Mouse (Mus musculus) adrenal gland, postnatal 10 days (tissue): ENCODE data around the gene Btbd8. TPM values are rescaled to one million over a fixed set of nuclear protein-coding genes. Genes with fewer than 3 reads are reported as not detected.

Experiments used
- DNase-seq: peaks from one replicate; pipeline ENCODE4 v3.0.0; 2021; ENCODE audit warnings: mixed read lengths
- long read RNA-seq, 2 experiments: library from polyadenylated mRNA; stranded (forward); transcript quantifications; one replicate each; pipeline ENCODE4 v2.0.0; 2021
- total RNA-seq, 2 experiments: library from RNA; stranded (reverse); gene quantifications; 2 replicates each; pipeline ENCODE4 v1.2.3; 2021

Gene Btbd8
- total RNA-seq = 10 to 100 TPM in 1 of 2 experiments, 1 to 10 TPM in 1; 6.9 to 12.0 TPM
- long read RNA-seq, experiment 1, partial matches to known transcripts = 3 of 4 reads
- long read RNA-seq, experiment 1, other reads (novel, unspliced or antisense) = 1 of 4 reads
- long read RNA-seq, experiment 2, full-length matches to known transcripts = 2 of 5 reads
- long read RNA-seq, experiment 2, partial matches to known transcripts = 3 of 5 reads
- long read RNA-seq, experiment 2, other reads (novel, unspliced or antisense) = 0 of 5 reads

DNA sequence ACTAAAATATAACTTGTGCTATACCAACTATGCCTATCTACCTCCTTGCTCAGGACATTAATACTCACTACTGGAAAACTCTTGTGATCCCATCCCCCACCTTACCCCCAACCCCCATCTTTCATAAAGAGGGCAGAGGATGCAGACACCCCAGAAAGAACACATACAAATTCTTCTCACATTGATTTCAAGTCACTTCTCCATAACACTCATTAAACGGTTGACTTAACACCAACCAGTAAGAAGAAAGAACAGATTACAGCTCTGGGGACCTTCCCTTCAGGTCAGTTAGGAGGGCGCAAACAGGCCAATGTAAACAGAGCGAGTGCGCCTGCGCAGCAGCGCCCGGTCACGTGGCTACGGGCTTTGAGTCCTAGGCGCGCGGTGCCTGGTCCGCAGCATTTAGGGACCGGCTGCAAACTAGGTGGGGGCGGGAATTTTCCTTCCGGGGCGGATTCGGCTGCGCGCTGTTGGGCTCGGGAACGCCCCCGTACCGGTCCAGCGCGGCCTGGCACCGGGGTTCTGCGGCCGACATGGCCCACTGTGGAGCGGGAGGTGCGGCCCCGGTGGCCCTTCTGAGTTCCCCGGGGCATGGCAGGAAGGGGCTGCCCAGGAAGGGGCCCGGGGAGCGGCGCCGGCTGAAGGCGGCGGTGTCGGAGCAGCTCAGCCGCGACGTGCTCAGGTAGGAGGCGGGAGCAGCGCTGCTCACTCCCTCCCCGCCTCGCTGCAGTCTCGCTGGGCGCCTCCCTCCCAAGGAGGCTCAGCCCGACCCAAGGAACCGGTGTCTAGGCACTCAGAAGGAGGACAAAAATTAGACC lies at the start of gene Btbd8:
TSS of gene Btbd8 (plus strand) at position 534 of the 818 bp plus-strand sequence.
- DNase-seq = peak; percentile 97

DNA sequence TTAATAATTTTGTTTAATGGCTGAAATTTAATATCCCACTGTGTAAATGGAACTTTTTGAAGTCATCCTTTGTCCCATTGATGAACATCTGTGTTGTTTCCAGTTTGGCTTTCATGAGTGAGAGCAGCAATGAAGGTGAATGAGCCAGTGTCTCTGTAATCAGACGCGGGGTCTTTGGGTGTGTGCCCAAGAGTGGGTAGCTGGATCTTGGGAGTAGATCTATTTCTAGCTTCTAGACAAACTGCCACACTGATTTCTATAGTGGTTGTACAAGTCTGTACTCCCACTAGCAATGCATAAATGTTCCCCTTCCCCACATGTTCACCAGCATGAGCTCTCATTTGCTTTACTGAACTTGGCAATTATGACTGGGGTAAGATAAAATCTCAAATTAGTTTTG lies 48.4 kb upstream of the Btbd8 start:
- DNase-seq = no peak

DNA sequence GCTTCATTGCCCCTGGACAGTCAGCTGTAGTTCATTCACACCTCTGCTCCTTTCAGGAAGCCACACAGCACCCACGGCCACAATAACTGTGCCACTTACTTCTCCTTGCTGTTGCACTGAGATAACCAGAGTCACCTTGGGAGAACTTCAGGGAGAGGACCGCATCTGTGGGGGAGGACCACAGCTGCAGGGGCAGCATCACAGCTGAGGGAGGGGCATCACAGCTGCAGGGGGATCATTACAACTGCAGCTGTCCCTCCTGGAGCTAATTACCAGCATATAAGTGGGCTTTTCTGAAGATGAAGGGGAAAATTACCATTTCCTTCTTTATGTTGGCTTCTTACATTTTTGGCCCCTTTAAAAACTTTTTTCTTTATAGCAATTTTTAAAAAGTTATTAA lies 43.4 kb upstream of the Btbd8 start:
- DNase-seq = no peak

DNA sequence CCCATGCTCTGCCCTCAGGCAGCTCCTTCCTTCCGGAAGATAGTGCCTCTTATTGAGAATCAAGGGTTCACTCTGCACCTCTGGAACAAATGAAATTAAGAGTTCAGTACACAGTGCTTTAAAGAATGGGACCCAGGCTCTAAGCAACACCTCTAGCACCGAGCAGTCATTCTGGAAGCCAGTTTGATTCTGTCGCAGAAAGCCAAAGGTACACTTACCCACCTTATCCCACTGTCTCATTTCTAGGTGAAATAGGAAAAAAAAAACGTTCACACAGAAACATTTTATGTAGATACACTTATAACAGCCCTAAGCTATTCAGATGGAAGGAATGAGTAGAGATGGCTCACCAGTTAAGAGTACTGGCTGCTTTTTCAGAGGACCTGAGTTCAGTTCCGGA lies 35.4 kb upstream of the Btbd8 start, which contains the start of gene Ephx4:
TSS of gene Ephx4 (plus strand) at position 301 of the 400 bp plus-strand sequence.
- DNase-seq = no peak

DNA sequence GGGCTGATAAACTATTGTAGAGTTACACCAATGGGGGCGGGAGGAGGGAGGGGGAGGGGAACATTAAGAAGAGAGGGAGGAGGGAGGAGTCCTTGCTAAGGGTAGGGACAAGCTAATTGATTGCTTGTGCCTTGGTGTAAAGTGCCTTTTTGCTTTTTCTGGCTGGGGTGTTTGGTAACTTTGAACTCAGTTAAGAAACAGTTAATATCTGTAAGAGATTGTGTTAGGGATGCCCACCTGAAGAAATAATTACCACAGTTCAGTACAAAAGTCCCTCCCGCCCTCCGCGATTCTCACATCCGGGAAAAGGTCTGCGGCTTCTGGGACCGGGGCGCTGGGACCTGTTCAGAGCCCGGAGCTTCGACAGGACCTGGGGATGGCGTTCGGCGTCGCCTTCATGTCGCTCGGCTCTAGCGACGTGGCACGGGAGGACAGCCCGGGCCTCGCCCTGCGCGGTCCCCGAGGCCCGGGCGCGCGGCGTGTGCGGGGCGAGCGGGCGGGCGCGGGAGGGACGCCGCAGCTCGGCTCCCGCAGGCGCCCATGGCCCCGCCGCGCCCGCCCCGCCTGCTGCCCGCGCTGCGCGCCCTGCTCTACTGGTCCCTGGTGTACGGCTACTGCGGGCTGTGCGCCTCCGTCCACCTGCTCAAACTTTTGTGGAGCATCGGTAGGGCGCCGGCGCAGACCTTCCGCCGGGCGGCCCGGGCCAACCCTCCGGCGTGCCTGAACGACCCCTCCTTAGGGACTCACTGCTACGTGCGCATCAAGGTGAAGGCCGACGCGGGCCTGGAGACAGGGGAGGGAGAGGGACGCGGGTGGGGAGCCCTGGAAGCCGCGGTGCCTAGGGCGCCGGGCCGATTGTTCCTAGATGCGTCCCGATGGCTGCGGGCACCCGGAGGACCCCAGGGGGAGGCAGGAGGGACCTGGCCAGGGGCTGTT lies 34.5 kb upstream of the Btbd8 start:
- peak; percentile 42 for DNase-seq

DNA sequence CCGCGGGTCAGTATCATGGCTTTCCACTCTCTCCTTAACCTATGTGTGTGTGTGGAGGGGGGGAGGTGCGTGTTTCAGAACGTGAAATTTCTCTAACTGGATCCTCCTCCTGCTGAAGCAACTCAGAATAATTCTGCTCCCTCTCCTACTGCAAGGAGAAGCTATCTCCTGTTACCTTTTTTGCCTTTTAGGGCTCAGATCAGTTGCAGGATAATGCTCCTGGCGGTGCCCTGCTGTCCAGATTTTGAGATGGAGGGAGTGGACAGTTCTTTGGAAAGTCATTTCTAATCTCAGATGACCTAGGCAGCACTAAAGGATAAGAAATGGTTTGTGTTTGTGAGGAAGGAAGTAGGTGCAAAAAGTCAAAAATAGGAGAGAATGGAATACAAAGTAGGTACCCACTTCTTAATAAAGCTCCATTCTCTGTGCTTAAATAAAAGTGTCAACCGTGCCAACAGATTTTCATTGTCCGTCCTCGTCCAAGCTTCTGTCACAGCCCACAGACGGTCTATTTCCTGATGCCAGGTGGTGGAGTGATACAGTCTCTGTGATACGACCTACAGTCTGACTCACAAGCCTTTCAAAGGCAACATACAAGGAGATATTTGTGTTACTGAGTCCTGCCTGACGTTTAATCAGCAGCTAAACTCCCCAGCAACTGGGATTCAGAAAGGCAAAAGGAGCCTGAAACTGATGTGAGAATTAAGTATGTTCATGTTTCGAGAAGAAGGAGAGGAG lies 33.7 kb upstream of the Btbd8 start:
- DNase-seq = no peak

DNA sequence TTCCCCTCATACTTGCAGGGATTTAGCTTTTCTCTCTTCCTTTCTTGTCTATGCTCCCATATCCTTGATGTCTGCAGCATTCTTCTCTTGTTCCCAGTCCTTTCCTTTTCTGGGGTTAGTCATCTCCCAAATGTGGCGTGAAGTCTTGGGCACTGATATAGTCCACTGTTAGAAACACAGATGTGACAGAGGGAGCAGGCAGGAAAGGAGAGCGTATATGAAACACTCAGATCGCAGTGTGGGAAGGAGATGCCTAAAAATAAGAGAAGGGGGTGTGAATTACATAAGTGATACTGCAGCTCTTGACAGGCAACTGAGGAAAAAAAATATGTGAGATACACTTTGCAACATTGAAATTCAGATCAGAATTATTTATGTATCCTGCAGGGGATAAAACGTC lies 32.4 kb upstream of the Btbd8 start:
- DNase-seq = no peak

DNA sequence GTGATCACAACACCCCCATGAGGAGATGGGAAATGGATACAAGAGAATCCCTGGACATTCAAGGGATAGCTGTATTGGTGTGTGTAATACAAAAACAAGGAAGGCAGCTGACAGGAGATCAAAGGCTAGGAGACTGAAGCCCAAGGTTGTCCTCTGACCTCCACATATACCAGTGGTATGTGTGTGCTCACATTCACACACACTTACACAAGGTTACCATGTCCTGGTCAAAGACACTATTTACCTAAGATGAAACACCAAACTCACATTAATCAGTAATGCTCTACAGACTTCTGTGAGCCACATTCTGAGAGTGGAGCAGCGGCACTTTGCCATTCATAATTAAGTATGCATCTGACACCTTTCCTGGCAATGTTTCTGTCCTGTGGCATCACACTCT lies 27.5 kb upstream of the Btbd8 start:
- DNase-seq = no peak

DNA sequence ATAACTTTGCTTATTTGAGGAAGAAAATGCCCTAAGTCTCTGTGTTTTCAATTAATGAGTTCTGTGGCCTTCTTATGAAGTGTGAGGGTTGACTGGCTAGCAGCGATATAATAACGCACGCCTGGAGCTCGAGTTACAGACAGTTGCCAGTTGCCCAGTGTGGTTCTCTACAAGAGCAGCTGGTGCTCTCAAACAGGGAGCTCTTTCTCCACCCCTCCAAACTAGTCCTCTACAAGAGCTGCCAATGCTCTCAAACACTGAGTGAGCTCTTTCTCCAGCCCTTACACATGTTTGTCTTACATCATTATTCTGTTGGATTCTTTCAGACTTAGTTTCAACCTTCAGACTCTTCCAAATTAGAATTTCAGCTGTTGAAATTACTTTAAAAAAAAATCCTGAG lies 26.5 kb upstream of the Btbd8 start:
- no peak for DNase-seq

DNA sequence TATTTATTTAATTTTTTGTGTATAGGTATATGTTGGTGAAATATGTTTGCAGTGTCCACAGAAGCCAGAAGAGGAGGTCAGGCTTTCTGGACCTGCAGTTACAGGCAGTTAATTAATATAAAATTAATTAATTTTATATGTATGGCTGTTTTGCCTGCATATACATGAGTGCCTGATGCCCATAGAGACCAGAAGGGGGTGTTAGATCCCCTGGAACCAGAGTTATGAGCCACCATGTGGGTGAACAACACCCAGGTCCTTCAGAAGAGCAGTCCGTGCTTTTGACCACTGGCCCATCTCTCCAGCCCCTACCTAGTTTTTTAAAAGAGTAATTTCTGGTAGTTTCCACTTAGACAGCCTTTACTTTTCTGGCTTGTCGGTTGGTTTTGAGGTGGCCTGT lies 25.5 kb upstream of the Btbd8 start:
- DNase-seq = no peak

DNA sequence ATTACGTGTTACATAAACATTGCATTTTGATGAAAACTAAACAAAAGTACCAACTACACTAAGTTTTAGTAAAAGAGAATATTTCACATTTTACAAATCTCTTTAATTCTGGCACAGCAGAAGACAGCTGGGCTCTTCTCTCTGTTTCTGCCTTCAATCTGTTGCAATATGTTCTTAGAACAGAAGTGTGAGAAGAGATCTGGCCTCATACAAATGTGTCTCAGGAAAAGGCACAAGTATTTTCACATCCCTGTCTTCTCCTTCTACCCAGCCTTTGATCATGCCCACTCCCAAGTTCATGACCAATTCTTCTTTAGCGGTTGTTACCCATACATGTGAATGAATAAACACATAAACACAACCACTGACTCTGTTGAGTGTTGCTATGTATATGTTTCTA lies 22.7 kb upstream of the Btbd8 start:
- no peak for DNase-seq

DNA sequence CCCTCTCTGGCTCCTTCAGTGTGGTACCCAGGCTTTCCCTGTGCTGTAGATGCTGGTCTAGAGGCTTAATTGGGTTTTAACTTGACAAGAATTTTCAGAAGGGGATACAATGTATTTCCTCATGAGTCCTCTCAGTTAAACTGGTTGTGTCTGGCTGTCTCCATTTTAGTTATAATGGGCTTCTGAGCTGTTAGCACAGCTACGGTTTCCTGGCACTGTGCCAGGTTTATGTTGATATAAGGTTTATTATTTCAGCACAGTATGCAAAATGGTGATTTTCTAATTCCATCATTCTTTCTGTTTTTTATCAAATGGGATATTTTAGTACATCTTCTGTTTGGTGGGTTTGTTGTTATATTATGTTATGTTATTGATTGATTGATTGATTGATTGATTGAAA lies 16.1 kb upstream of the Btbd8 start:
- DNase-seq = no peak

DNA sequence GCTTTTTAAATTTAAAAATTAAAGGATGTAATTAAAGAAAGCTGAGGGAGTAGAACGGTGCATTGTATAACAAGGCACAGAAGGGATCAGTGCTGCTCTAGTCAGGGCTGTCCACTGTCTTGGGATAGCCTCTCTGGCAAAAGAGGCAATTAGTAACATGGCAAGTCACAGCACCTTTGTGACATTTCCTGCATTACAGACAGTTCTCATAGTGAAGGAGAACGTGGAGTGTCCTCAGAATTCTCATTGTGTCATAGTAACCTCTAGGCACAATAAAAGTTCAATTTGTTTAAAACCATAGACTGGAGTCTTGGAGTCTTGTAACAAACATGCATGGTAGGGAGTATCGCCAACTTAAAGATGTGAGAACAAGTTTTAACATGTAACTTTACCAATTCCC lies 6.5 kb upstream of the Btbd8 start, which contains the start of gene Lpcat2b:
TSS of gene Lpcat2b (plus strand) at position 301 of the 400 bp plus-strand sequence.
- DNase-seq = no peak

DNA sequence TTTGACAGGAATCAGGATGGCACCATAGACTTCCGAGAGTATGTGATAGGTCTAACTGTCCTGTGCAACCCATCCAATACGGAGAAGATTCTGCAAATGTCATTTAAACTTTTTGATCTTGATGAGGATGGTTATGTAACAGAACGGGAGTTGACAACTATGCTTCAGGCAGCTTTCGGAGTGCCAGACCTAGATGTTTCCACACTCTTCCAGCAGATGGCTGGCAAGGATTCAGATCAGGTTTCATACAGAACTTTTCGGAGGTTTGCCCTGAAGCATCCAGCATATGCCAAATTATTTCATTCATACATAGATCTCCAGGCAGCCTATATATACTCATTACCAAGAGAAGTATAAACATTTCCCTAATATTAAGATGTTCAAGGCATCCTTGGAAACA lies 3.8 kb upstream of the Btbd8 start:
- DNase-seq = no peak

DNA sequence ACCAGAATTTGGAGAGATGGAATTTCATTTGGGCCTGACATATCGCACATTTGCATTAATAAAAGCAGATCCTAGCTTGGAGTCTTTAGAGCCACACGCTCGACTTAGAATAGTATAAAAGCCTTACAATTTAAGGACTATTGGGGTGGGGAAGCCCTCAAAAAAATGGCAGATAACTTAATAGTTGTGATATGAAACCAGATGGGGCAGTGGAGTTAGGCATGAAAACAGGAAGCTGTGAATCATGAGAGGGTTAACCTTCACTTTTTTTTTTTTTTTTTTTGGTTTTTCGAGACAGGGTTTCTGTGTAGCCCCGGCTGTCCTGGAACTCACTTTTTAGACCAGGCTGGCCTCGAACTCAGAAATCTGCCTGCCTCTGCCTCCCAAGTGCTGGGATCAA lies 1.6 kb upstream of the Btbd8 start:
- DNase-seq = no peak

DNA sequence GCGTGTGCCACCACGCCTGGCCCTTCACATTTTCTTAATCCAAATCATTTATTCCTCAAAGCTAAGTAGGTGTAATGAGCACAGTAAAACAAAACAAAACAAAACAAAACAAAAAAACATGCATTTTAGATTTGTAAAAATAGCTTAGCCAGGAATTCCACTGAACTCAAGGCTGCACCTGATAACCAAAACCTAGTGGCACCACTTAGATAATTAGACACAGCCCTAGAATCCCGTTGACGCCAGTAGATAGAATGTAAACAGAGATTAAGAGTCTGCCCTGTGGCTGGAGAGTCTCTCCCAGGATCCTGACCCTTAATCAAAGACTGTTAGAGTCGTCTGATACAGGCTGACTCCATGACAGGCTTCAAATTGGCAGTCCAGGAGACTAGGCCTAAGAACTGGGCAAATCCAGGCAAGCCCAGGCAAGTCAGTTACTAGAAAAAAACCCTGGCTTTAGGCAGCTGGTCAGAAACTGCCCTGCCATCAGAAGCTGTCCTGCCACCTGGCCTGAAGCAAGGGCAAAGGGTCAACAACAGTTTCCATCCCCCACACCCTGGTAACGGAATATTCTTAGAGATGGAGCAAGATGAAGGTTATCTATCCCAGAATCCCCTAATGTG lies 1.1 kb upstream of the Btbd8 start:
- no peak for DNase-seq

DNA sequence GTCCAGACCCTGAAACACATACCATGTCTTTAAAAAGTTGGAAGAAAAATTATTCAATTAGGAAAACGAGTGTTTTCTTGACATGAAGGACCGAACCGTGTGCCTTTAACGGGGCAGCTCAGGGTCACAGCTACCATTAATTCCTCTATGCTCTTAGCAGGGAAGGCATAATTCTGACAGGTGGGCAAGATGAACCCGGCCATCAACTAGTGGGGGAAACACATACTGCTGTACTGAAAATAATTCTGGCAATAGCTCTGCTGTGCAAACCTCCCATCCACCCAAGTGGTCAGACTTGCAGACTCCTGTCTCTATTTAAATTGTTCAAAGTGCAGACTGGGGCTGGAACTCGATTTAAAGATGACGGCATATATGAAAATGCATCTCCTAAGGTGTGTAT lies 556 bp downstream of the Btbd8 start:
- peak; percentile 5 for DNase-seq

DNA sequence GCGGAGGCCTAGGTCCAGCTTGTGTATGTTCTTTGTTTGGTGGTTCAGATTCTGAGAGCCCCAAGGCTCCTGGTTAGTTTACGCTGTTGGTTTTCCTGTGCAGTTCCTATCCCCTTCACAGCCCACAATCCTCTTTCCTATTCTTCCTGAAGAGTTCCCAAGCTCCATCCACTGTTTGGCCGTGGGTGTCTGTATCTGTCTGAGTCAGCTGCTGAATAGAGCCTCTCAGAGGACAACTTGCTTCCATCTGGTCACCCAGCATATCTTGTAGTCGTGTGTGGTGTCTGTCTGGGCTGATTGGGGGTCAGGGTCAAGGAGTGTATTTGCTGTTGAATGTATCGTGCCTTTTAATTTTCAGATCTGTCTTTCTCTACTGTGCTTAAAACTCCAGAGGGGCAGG lies 4.1 kb downstream of the Btbd8 start:
- DNase-seq = no peak

DNA sequence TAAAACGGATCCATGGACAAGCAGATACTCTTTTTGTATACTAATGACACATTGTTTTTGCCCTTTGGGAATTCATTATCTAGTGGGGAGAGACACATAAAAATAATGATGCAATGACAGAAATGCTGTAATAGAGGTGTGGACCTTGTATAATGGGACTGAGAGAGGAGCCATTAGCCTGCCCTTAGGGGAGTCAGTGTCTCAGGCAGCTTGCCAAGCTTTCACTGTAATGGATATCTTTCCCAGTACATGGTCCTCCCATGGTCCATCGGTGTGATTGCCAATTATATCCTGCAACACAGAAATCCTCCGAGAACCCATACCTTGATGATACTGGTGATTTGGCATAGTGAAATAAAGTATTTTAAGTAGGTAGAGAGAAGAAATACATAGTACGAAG lies 6.5 kb downstream of the Btbd8 start:
- DNase-seq = peak; percentile 27

DNA sequence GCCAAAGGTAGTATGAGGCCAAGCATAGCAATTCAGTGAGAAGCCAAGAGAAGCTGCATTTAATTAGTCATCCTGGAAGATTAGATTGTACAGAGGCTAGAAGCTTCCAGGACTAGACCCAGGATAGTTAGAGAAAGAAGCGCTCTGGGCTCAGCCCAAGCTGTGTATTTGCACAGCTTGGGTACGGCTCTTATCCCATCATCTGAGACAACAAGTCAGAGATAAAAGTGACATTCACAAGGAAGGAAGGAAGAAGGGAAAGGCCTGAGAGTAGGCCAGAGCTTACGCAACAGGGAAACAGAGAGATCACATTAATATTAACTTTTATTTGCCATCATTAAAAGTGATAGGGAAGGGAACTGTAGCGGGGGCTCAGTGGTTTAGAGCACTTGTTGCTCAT lies 10.2 kb downstream of the Btbd8 start:
- no peak for DNase-seq

DNA sequence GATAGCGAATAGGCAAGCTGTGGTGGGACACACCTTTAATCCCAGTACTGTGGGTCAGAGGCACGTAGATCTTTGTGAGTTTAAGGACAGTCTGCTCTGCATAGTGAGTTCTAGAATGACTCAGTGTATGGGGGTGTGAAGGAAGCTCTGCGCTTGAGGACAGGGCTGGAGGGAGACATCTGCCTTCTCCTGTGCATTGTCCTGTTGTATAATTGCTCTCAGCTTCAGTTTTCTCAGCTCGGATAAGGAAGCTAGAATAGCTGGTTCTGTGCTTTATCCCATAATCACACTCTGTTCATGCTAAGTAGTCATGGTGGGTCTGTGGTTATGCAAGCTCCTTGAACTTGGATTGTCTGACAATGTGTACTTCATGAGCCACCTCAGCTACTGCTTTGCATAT lies 11.0 kb downstream of the Btbd8 start:
- no peak for DNase-seq

DNA sequence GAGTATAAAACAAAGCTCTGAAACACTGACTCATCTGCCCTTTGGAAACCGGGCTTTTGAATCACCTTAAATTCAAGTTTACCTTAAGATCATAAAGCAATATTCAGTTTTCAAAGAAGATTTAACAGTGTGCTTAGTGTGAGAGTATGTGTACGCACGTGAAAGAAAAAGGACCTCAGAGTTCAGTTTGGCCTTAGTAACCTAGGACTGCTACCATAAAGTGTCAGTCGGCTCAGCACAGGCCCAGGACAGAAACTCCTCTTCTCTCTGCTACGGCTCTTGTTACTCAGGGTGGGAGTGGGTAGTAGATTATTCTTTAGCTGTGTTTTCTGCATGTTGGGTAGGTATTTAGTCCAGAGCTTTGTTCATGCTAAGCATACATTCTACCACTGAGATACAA lies 11.8 kb downstream of the Btbd8 start:
- no peak for DNase-seq
